Mouse (Mus musculus) CH12.LX (cell line): ENCODE results near the gene Zswim3.

Experiments used
- BHLHE40 ChIP-seq: IDR thresholded peaks from 2 replicates; pipeline ENCODE4 v1.6.1; 2011; ENCODE audit warnings: mild to moderate bottlenecking, low read depth, low read length, improper control_type of control experiment
- CTCF ChIP-seq, 2 experiments: IDR thresholded peaks in 1 of 2; conservative IDR thresholded peaks in 1 of 2; 2 replicates each; pipeline ENCODE4 v1.5.1; 2011 to 2012; ENCODE audit warnings: low read depth in 2 of 2, low read length in 2 of 2, improper control_type of control experiment in 1 of 2, inconsistent platforms in 1 of 2, mild to moderate bottlenecking in 1 of 2, moderate library complexity in 1 of 2
- E2F4 ChIP-seq: IDR thresholded peaks from 2 replicates; pipeline ENCODE4 v1.6.1; 2011; ENCODE audit warnings: low read depth, low read length, improper control_type of control experiment; ENCODE audit not compliant: insufficient replicate concordance
- ETS1 ChIP-seq: conservative IDR thresholded peaks from 2 replicates; pipeline ENCODE4 v1.6.1; 2012; ENCODE audit warnings: low read depth, mild to moderate bottlenecking, inconsistent platforms, low read length, improper control_type of control experiment, moderate library complexity
- HCFC1 ChIP-seq: IDR thresholded peaks from 2 replicates; pipeline ENCODE4 v1.6.1; 2012; ENCODE audit warnings: low read depth, mild to moderate bottlenecking, inconsistent platforms, low read length, improper control_type of control experiment
- KAT2A ChIP-seq: IDR thresholded peaks from 2 replicates; pipeline ENCODE4 v1.6.1; 2012; ENCODE audit warnings: low read length, improper control_type of control experiment, inconsistent platforms; ENCODE audit not compliant: insufficient replicate concordance
- MAZ ChIP-seq: IDR thresholded peaks from 2 replicates; pipeline ENCODE4 v1.6.1; 2012; ENCODE audit warnings: low read depth, mild to moderate bottlenecking, inconsistent platforms, low read length, improper control_type of control experiment, moderate library complexity
- NELFE ChIP-seq: IDR thresholded peaks from 2 replicates; pipeline ENCODE4 v1.6.1; 2011; ENCODE audit warnings: low read depth, low read length, improper control_type of control experiment
- NRF1 ChIP-seq: IDR thresholded peaks from 2 replicates; pipeline ENCODE4 v1.6.1; 2014; ENCODE audit warnings: low read depth, mild to moderate bottlenecking, inconsistent platforms, low read length, improper control_type of control experiment, moderate library complexity
- POLR2A ChIP-seq: IDR thresholded peaks from 2 replicates; pipeline ENCODE4 v1.6.1; 2011; ENCODE audit warnings: low read depth, mild to moderate bottlenecking, improper control_type of control experiment, low read length
- RCOR1 ChIP-seq: conservative IDR thresholded peaks from 2 replicates; pipeline ENCODE4 v1.6.1; 2012; ENCODE audit warnings: low read depth, mild to moderate bottlenecking, inconsistent platforms, low read length, improper control_type of control experiment
- TCF12 ChIP-seq: IDR thresholded peaks from 2 replicates; pipeline ENCODE4 v1.6.1; 2014; ENCODE audit warnings: low read depth, mild to moderate bottlenecking, inconsistent platforms, low read length, improper control_type of control experiment

- TF ChIP-seq KAT2A (no peak), MAZ (no peak), CTCF (conservative IDR thresholded peaks at IDR 0.05 in 1 of 2, IDR thresholded peaks at IDR 0.05 in 1 of 2; ENCODE audit: low read depth in 2 of 2, low read length in 2 of 2) (no peak), POLR2A (no peak), NELFE (no peak), HCFC1 (no peak), TCF12 (no peak), RCOR1 (no peak), BHLHE40 (no peak), ETS1 (no peak), E2F4 (no peak), NRF1 (no peak)
Observed at GRCm38 (mm10) chr2:164859640-164860432, 54.9 kb downstream of the Zswim3 start.
